Mouse (Mus musculus) ovary, postnatal 14 days (tissue): Measurements from ENCODE around the gene Hils1.
A peak's percentile ranks its signal among the peaks of the same experiment; 100 is the strongest.
"Not testable (repeated sequence)": the region's sequence is repeated elsewhere in the genome, so short reads cannot be mapped to it uniquely, and the experiment has no call there.

ENCODE experiments used
- DNase-seq: peaks from one replicate; pipeline ENCODE4 v3.0.0; 2022; ENCODE audit warnings: low spot score

The Hils1 gene

GRCm38 (mm10) chr11:95004136-95004936 is 36.9 kb downstream of the Hils1 start:
- no peak for DNase-seq

DNA sequence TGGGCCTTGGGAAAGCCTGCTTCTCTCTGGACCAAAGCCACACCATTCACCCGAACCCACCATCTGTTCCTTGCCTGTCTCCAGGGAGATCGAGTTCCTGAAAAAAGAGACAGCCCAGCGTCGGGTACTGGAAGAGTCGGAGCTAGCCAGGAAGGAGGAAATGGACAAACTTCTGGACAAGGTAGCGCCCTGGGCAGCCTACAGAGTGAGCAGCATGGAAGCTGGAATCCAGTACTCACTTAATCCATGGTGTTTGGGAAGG is 37.5 kb downstream of the Hils1 start:
- DNase-seq = no peak

DNA sequence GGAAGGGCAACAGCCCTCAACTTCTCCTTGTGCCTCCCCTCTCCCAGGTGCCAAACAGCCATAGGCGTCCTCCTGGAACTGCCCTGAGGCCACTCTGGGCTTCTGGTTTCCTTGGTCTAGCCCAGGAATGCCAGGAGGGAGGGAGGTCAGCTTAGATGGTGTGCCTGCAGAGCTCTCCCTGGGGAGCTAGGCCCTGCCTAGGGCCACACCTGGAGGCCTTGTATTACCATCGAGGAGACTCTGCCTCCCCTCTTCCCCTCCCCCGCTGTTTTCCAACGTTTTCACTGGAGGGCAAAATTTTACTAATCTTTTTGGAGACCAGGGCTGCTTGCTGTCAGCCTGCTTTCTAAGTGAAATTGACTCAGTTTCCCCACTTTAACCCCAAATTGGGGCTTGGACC is 38.6 kb downstream of the Hils1 start:
- DNase-seq = no peak

DNA sequence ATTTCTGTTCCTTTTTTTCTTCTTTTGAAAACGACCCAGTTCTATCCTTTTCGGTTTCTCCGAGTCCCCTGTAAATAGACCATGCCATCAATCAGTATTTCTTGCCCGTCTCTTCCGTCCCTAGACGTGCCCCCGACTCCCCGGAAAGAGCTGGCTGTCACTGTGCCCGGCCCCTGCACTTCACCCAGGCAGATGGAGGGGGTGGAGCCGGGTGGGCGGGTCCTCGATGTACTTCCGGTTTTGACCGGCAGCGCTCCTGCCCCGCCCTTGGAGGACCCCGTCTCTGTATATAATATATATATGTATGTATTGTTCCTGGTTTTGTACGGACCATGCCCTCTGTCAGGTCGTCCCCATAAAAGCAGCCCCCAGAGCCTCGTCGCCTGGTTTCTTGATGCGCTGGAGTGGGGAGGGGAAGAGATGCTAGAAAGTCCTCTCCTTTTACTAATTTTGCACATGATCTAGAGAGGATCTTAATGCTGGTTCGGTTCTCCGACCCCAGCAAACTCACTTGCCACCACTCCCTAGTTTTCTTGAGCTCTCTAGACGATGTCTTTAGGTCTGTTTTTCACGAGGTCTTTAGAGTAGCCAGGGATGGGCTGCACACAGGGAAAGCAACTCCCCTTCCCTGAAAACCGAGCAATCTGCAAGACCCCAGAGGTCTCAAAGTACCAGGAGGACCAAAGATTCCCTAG is 39.3 kb downstream of the Hils1 start:
- DNase-seq = peak; percentile 69

DNA sequence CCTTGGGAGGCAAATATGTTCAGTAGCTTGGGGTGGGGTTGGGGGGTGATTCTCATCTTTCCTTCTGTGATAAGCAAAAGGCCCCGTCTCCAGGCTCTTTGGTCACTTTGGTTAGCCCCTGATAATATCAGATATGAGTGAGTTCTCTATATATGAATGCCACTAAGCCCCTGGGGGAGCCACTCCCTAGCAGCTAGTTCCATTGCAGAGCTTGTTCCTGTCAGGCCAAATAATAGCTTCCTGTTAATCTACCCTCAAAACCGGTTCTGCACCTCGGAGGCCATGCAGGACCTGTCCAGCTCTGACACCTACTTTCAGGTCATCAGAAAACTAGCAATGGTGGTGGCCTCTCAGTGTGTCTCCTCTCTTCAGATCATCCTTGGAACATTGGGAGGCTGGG is 40.0 kb downstream of the Hils1 start:
- no peak for DNase-seq

DNA sequence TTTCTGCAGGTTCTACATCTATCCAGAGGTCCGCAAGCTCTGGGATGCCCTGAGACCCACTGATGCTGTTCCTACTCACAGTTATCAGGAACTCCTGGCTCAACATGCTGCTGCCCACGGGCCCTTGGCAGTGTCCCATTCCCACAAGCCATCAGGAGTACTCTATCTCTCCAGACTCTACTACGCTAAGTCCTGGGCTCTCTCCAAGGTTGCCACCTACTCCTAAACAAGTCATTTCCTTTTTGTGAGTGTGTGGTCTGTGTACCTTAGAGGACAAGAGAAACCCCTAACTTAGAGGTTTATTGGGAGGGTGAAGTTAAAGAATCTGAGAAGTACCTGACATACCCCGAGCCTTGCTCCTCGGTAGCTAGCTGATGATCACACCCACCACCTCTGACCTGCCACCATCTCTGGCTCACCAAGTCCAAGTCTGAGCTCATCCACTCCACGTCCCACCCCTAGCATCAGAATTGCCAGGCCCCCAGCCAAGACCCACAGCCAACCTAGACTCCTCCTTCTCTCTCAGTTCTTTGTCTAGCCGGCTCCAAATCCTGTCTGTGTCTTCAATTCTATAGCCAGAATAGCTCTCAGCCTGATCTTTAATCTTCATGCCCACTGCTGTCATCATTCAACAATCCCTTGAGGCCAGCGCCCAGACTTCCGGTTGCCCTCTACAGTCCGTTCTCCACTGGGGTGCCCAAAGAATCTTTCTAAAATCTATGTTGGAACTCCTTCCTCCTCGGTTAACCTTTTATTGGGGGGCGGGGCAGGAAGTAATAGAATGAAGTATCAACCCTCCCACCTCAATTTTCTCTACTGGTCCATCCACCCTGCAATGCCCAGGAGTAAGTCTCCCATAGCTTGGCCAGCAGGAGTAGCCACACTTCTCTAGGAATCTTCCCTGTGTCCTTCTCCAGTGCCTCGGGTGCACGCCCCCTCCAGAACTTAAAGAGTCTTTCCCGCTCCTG is 41.6 kb downstream of the Hils1 start:
- DNase-seq = no peak

- DNase-seq = peak; percentile 64
Observed at GRCm38 (mm10) chr11:95009629-95010014, 42.2 kb downstream of the Hils1 start, which contains the start of gene Samd14. TSS of gene Samd14 (plus strand) at chr11:95009879.

- no peak for DNase-seq
Observed at GRCm38 (mm10) chr11:95010141-95010739, 42.8 kb downstream of the Hils1 start.

DNA sequence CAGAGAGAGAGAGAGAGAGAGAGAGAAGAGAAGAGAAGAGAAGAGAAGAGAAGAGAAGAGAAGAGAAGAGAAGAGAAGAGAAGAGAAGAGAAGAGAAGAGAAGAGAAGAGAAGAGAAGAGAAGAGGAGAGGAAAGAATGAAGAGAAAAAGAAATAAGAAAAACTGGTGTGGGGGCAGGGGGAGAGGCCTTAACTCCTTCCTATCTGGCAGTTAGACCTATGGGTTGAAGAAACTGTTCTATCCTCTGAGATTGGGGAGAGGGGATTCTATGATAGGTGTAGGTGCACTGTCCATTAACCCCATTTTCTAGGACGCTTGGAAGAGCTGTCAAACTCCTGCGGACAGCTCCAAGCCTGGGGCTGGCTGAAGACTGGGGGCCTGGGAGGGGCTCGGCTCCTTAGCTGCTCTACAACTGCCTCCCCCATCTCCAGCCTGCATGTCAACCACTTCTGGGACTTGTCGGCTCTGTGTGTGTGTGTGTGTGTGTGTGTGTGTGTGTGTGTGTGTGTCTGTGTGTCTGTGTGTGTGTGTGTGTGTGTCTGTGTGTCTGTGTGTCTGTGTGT is 43.5 kb downstream of the Hils1 start:
- DNase-seq = not testable (repeated sequence)

GRCm38 (mm10) chr11:95011416-95011815 is 44.0 kb downstream of the Hils1 start:
- DNase-seq = no peak

DNA sequence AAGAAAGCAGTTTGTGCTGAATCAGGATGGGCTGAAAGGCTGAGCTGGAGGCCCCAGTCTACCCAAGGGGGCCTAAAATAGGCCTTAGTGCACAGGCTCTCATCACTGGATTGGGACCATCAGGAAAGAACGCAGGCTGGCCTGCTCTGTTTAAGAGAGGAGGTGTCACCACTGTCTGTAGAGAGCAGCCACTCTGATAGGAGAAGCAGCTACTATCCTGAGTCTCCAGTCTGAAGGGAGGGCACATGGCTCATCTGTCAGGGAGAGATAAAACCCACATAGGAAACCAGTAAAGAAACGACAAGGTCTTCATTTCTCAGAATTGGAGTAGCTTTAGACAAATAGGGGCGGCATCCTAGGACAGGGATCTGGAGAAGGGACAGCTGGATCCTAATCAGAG is 44.7 kb downstream of the Hils1 start:
- DNase-seq = no peak

- DNase-seq = no peak
Observed at GRCm38 (mm10) chr11:95012487-95012886, 45.1 kb downstream of the Hils1 start.

GRCm38 (mm10) chr11:95015484-95015883 is 48.1 kb downstream of the Hils1 start:
- DNase-seq = no peak
